Mouse (Mus musculus) hindbrain, embryonic 13.5 days (tissue): ENCODE measurements around the gene Cryba2. TPM values are rescaled to one million over a fixed set of nuclear protein-coding genes. Genes with fewer than 3 reads are reported as not detected.

Experiments used
- ATAC-seq: fragments of 200-750 bp; cut with Nextera tagmentation; 2 replicates; pipeline ENCODE4 v1.8.0; 2017; ENCODE audit warnings: moderate TSS enrichment; ENCODE audit not compliant: low FRiP score
- H3K27ac ChIP-seq: fragments of 300-500 bp; sonication (generic); 2 replicates; pipeline ENCODE4 v1.5.1; 2015; ENCODE audit warnings: inconsistent platforms, mild to moderate bottlenecking, moderate library complexity
- H3K27me3 ChIP-seq: fragments of 300-500 bp; sonication (generic); 2 replicates; pipeline ENCODE4 v1.6.1; 2015; ENCODE audit warnings: mild to moderate bottlenecking, inconsistent platforms
- H3K36me3 ChIP-seq: fragments of 300-500 bp; sonication (generic); 2 replicates; pipeline ENCODE4 v1.6.1; 2015; ENCODE audit warnings: mild to moderate bottlenecking, inconsistent platforms
- H3K4me1 ChIP-seq: fragments of 300-500 bp; sonication (generic); replicated peaks from 2 replicates; pipeline ENCODE4 v1.6.1; 2015; ENCODE audit warnings: inconsistent platforms
- H3K4me2 ChIP-seq: fragments of 300-500 bp; sonication (generic); 2 replicates; pipeline ENCODE4 v1.6.1; 2015; ENCODE audit warnings: inconsistent platforms, mild to moderate bottlenecking, moderate library complexity
- H3K4me3 ChIP-seq: fragments of 300-500 bp; sonication (generic); 2 replicates; pipeline ENCODE4 v1.5.1; 2015; ENCODE audit warnings: mild to moderate bottlenecking, inconsistent platforms
- H3K9ac ChIP-seq: fragments of 300-500 bp; sonication (generic); 2 replicates; pipeline ENCODE4 v1.6.1; 2015; ENCODE audit warnings: mild to moderate bottlenecking, inconsistent platforms
- H3K9me3 ChIP-seq: fragments of 300-500 bp; sonication (generic); 2 replicates; pipeline ENCODE4 v1.6.1; 2016; ENCODE audit warnings: inconsistent platforms
- WGBS: fragments of 180-500 bp; shearing (Covaris S2); methylation state at CpG from one replicate; pipeline ENCODE4 v1.1.7; 2015; 5-methylcytosine and 5-hydroxymethylcytosine counted together
- polyA plus RNA-seq: library from polyadenylated mRNA; unstranded; fragments of >200 nt; fragmentation: Nextera tagmentation; extraction: Ambion mirVana; gene quantifications from 2 replicates; pipeline ENCODE4 v1.2.1, GENCODE M21; 2015

Cryba2 gene
- polyA plus RNA-seq: 2.9 and 4.9 TPM in 2 replicates

DNA sequence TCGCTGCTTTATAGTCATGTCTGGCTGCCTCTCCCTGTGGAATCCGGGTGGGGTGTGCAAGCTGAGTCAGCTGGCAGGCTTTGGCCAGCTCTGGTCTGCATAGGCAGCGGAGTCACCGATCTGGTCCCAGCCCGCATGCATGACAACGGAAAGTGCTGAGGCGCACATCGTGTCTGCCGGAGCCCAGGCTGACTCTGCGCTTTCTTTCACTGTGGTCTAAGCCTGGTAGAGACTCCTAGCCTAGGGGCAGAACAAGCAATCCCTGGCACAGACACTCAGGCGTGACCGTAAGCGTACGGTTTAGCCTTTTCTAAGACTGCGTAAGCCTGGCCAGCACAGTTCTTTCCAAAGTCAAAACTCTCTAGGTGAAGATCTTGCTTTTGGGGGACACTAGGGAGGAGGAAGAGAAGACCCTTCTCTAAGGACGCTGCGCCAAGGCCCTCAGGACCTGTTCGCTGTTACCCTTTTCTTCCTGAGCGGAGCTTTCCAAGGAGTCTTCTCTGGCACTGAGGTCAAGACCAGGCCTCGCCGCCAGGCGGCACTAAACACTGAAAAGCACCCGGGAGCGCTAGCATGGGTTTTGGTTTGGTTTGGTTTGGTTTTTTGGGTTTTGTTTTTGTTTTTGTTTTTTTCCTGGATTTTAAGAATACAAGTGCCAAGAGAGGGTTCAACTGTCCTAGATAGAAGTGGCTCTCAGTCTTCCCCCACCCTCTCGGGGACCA lies at the start of gene Cryba2:
Cryba2 (minus strand) TSS at position 10 of the 722 bp plus-strand sequence.
- Histone ChIP-seq H3K27ac (no peak within 1 kb of the TSS), H3K27me3 (peaks cover 97% of the 10 kb centered on the region), H3K9ac (peak within 1 kb of the TSS; percentile 49; the same call in 1 of the 2 replicates), H3K4me3 (peak within 1 kb of the TSS; percentile 34), H3K4me1 (peaks cover 24% of the 10 kb centered on the region), H3K4me2 (peak within 1 kb of the TSS; percentile 52), H3K36me3 (no peaks in the 10 kb centered on the region), H3K9me3 (no peaks in the 10 kb centered on the region)
- WGBS: 2% methylated on average over 25 of the region's 25 CpGs
- ATAC-seq: peak; percentile 57; the same call in 1 of the 2 replicates

DNA sequence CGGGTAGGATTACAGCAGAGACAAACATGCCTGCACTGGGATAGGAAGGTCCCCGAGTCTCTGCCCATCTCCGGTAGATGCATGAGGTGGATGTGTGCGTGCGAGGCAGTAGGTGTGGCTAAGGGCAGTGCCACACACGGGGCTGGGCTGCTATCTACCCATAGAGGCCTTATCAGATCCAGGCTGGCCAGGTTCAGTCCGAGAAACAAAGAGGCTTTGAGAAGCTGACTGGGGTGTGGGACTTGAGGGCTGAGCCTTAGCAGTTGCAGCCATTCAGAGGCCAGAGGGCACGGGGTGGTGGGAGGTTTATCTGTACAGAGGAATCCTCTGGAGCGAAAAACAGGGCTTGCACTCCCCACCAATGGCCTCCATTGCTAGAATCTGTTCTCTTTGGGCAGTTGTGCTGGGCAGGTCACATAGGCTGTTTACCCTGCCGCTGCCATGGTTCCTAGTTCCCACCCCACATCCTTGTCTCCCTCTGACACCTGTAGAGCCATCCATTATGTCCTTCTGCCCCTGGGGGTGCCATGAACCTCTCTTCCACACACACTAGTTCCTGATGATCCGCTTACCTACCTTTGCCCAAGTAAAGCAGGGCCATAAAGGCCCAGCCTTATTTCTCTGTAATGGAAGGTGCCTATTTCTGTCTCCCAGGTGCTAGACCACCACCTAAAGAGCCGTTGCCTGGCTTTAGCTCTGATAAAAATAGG lies 48.9 kb upstream of the Cryba2 start:
- peaks cover 79% of the 10 kb centered on the region for H3K27me3 ChIP-seq
- 67% methylated on average over 12 of the region's 12 CpGs for WGBS

DNA sequence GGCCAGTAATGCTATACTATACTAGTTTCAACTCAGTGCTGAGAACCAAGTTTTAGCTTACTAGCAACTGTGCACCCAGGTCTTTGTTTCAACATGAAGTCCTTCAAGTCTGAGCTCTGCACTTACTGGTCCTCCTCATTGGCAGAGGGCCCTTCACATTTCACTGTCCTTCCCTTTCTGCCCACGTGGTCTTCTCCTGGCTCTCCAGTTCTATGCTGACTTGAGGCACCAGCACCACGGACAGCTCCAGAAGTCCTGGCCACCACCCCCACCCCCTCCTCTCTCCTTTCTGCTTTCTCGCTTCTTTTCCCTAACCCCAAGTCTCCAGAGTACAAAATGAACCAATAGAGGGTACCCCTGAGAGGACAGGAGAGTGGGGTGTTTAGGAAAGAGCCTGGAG lies 46.8 kb upstream of the Cryba2 start:
- ATAC-seq: no peak
- H3K4me2 ChIP-seq: no peak overlapping the region
- H3K4me1 ChIP-seq: no peaks in the 10 kb centered on the region
- no peaks in the 10 kb centered on the region for H3K9me3 ChIP-seq
- H3K27me3 ChIP-seq: peaks cover 66% of the 10 kb centered on the region
- 8% methylated on average over 3 of the region's 3 CpGs for WGBS
- H3K4me3 ChIP-seq: no peak overlapping the region
- H3K9ac ChIP-seq: no peak overlapping the region
- H3K36me3 ChIP-seq: no peaks in the 10 kb centered on the region
- no peak overlapping the region for H3K27ac ChIP-seq

More for the DNA sequence above, 48.9 kb upstream of the Cryba2 start:
- Histone ChIP-seq H3K4me2 (no peak overlapping the region), H3K9ac (no peak overlapping the region), H3K27ac (no peak overlapping the region), H3K36me3 (no peaks in the 10 kb centered on the region), H3K4me3 (no peak overlapping the region), H3K4me1 (no peaks in the 10 kb centered on the region), H3K9me3 (no peaks in the 10 kb centered on the region)
- no peak for ATAC-seq

DNA sequence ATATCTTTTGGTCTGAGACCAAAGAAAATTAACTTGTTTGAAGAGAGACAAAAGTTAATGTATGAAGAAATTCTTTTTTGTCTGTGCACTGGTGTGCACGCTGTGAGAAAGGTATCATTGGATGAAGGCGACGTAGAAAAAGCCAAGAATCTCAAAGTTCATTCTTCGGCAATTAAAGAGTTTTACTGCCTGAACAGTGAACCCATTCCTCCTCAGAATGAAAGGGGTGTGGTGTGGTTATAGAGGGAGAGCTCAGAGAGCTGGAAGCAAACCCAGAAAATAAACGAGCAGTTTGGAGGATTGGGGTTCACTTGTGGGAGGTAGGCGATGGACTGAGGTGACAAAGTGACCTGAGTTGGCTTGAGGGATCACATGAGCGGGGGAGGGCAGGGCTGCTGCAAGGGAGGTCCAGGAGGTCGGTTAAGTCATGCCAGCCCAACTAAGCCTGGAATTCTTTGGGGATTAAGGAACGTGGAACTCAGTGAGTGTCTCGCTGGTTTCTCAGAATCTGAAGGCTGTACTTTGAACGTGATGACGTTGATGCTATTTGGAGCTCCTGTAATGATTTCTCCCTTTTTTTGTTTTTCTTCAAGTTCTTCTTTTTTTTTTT lies 43.4 kb upstream of the Cryba2 start:
- no peaks in the 10 kb centered on the region for H3K36me3 ChIP-seq
- H3K4me3 ChIP-seq: no peak overlapping the region
- H3K9ac ChIP-seq: no peak overlapping the region
- H3K4me1 ChIP-seq: no peaks in the 10 kb centered on the region
- no peak overlapping the region for H3K4me2 ChIP-seq
- H3K9me3 ChIP-seq: no peaks in the 10 kb centered on the region
- no peak overlapping the region for H3K27ac ChIP-seq
- ATAC-seq: no peak
- peaks cover 62% of the 10 kb centered on the region for H3K27me3 ChIP-seq
- WGBS: 50% methylated on average over 12 of the region's 12 CpGs

DNA sequence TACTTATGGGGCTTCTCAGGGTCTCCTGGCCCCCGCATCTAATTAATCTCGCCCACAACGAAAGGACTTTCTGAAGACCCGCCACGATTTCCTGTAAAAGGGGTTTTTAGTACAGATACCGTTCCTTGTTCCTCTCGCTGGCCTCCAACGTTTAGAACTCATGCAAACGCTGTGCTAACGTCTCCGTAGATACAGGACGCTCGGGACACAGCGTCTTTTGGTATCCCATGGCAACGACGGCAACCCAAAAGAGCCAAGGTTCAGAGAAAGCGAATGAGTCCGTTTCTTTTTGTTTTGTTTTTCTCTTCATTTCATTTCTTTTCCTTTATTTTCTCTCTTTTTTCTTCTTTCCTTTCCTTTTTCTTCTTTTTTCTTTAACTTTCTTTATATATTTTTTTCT lies 42.5 kb upstream of the Cryba2 start, which contains the start of gene Cfap65:
Cfap65 (minus strand) TSS at position 198 of the 400 bp plus-strand sequence.
- H3K9me3 ChIP-seq: no peaks in the 10 kb centered on the region
- peaks cover 62% of the 10 kb centered on the region for H3K27me3 ChIP-seq
- 1% methylated on average over 18 of the region's 18 CpGs for WGBS
- peak within 1 kb of the TSS; percentile 37 for H3K4me3 ChIP-seq
- H3K9ac ChIP-seq: peak within 1 kb of the TSS; percentile 56; the same call in 1 of the 2 replicates
- H3K4me2 ChIP-seq: peak within 1 kb of the TSS; percentile 59
- no peaks in the 10 kb centered on the region for H3K36me3 ChIP-seq
- H3K4me1 ChIP-seq: no peaks in the 10 kb centered on the region
- H3K27ac ChIP-seq: no peak within 1 kb of the TSS
- ATAC-seq: no peak

DNA sequence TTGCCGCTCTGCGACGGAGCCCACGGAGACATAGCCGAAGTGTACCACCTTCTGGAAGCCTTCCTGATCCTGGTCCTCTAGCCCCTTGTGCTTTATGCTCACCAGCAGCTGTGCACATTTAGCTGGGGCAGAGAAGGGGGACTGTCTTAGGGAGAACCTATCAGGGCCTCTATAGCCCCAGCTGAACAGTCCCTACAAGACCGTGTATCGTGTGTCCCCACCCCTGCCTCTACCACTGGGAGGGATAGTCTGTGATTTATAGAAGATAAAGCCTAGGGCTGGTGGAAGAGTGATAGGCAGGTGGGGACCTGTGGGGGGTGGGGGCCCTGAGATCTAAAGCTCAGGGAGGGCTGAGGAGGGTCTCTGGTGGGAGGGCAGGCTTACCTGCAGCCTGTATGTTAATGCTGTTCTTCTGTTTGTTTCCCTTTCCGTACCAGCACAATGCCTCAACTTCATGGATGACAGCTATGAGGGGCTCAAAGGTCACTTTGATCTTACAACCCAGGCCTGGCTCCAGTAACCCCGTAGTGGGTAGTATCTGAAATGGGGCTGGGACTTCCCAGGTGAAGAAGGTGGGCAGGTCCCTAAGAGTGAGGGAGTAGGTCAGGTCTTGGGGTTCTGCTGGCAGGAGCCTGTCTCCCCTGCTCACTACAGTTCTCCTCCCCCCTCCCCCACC lies 34.8 kb upstream of the Cryba2 start:
- Histone ChIP-seq H3K4me2 (no peak overlapping the region), H3K27ac (no peak overlapping the region), H3K9me3 (no peaks in the 10 kb centered on the region), H3K9ac (no peak overlapping the region), H3K4me1 (no peaks in the 10 kb centered on the region), H3K27me3 (peaks cover 59% of the 10 kb centered on the region), H3K36me3 (no peaks in the 10 kb centered on the region), H3K4me3 (no peak overlapping the region)
- 82% methylated on average over 9 of the region's 9 CpGs for WGBS
- ATAC-seq: no peak

DNA sequence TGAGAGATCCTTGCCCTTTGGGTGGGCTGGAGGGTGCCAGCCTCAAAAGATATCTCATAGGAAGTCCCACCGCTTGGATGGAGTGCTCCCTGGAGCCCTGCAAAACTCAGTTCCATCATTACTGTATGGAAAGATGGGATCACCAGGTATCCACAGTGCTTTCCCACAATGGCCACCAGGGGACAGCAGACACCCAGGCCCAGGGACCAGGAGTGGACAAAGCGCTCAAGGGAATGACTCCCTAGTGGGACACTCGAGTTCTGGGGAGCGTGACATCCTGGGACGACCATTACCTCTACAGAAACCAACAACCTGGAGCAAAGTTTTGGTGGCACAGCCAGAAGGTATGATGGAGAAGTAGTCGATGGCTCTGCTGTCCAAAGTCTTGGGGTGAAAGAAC lies 33.8 kb upstream of the Cryba2 start:
- Histone ChIP-seq H3K27ac (no peak overlapping the region), H3K4me1 (no peaks in the 10 kb centered on the region), H3K27me3 (peaks cover 51% of the 10 kb centered on the region), H3K36me3 (no peaks in the 10 kb centered on the region), H3K4me2 (no peak overlapping the region), H3K9ac (no peak overlapping the region), H3K4me3 (no peak overlapping the region), H3K9me3 (no peaks in the 10 kb centered on the region)
- 32% methylated on average over 6 of the region's 6 CpGs for WGBS
- no peak for ATAC-seq

DNA sequence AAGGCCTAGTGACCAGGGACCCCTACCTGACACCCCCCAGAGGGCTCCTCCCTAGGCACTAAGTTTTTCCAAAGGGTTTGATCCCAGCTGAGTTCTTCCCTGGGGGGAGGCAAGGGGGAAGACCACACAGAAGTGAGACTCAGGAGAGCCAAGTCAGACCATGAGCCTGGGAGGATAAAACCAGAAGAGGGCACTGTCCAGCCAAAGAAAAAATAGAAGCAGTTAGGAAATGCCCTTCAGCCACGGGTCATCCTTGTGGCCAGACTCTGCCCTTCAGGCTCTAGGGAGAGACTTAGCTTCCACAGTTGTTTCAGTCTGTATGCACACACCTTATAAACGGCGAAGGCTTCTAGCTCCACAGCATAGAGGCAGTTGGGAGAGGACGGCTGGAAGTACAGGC lies 31.5 kb upstream of the Cryba2 start:
- Histone ChIP-seq H3K4me3 (no peak overlapping the region), H3K27ac (no peak overlapping the region), H3K9ac (no peak overlapping the region), H3K9me3 (no peaks in the 10 kb centered on the region), H3K4me1 (no peaks in the 10 kb centered on the region), H3K27me3 (peaks cover 39% of the 10 kb centered on the region), H3K36me3 (no peaks in the 10 kb centered on the region), H3K4me2 (no peak overlapping the region)
- no peak for ATAC-seq
- WGBS: 67% methylated on average over 4 of the region's 4 CpGs

DNA sequence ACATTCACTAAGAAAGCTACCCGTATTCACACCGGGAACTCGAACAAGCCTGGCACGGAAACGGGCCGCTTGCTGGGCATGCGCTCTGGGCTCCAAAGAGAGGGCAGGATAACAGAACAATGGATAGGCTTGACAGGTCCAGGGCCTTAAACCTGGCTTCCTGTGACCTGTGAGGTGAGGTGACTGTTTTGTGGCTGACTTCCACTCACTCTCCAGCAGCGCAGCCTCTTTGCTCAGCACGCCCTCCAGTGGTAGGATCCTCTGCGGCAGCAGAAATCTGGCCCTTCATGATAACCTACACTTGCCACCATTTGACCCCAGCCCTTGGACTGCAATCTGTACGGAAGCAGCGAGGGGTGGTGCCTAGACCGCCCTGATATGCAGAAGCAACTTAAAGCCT lies 22.8 kb upstream of the Cryba2 start:
- Histone ChIP-seq H3K4me2 (no peak overlapping the region), H3K9ac (no peak overlapping the region), H3K27ac (no peak overlapping the region), H3K9me3 (no peaks in the 10 kb centered on the region), H3K27me3 (peaks cover 38% of the 10 kb centered on the region), H3K4me1 (no peaks in the 10 kb centered on the region), H3K4me3 (no peak overlapping the region), H3K36me3 (no peaks in the 10 kb centered on the region)
- 30% methylated on average over 13 of the region's 13 CpGs for WGBS
- ATAC-seq: no peak

DNA sequence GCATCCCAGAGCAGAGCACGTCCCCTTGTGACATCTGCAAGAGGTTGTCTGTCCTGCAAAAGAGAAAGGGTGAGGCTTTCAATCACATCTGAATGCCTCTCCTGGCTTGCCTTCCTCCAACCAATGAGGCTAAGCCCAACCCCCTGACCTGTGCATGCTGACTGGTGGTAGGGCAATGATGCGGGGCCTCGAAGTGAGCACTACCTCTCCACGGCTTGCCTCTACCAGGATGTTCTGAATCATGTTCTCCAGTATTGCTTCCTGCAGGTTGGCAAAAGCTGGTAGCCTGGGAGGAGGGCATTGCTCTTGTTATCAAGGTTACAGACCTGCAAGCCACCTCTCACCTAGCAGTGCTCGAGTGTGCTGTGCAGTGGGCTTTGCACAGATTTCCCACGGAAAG lies 9.2 kb upstream of the Cryba2 start:
- H3K4me2 ChIP-seq: no peak overlapping the region
- no peak for ATAC-seq
- WGBS: 25% methylated on average over 6 of the region's 6 CpGs
- no peaks in the 10 kb centered on the region for H3K36me3 ChIP-seq
- H3K9ac ChIP-seq: no peak overlapping the region
- peaks cover 89% of the 10 kb centered on the region for H3K27me3 ChIP-seq
- H3K4me1 ChIP-seq: peaks cover 26% of the 10 kb centered on the region
- no peaks in the 10 kb centered on the region for H3K9me3 ChIP-seq
- no peak overlapping the region for H3K4me3 ChIP-seq
- H3K27ac ChIP-seq: no peak overlapping the region

DNA sequence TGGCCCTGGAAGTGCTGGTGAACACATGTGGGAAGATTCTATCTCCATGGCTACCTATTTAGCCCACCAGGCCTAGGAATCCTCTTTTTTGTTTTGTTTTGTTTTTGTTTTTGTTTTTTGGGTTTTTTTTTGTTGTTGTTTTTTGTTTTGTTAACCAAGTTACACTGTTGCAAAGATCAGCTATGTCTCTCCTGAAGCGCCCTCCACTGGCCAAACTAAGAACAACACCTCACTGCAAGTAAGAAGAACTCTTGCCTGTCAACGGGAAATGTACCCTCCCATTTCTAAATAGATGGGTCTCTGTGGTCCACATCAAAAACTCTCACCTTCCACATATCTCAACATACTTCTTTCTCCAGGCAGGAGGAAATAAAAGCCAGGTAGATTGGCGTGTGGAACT lies 8.7 kb upstream of the Cryba2 start:
- no peaks in the 10 kb centered on the region for H3K9me3 ChIP-seq
- peaks cover 92% of the 10 kb centered on the region for H3K27me3 ChIP-seq
- no peak overlapping the region for H3K27ac ChIP-seq
- WGBS: 2% methylated on average over 3 of the region's 3 CpGs
- H3K36me3 ChIP-seq: no peaks in the 10 kb centered on the region
- H3K4me1 ChIP-seq: peaks cover 26% of the 10 kb centered on the region
- ATAC-seq: no peak
- H3K4me2 ChIP-seq: no peak overlapping the region
- H3K9ac ChIP-seq: no peak overlapping the region
- no peak overlapping the region for H3K4me3 ChIP-seq
